Mouse (Mus musculus) embryonic facial prominence, embryonic 11.5 days (tissue): ENCODE measurements at regions not wholly inside any gene's neighbourhood (a gene's known extent, or its start where the extent isn't known, plus 50 kb on each side); places are given as distances from the start of the nearest gene placed in this dataset.
"Not testable (repeated sequence)": the region's sequence is repeated elsewhere in the genome, so short reads cannot be mapped to it uniquely, and the experiment has no call there.

Experiments
- ATAC-seq: fragments of 200-750 bp; cut with Nextera tagmentation; replicated peaks from 2 replicates; pipeline ENCODE4 v1.8.0; 2017; ENCODE audit warnings: low read depth; ENCODE audit not compliant: insufficient number of reproducible peaks, low FRiP score, low TSS enrichment
- DNase-seq: peaks from one replicate; pipeline ENCODE4 v3.0.0-alpha.2; 2015; ENCODE audit warnings: low spot score
- H3K27ac ChIP-seq: fragments of 300-500 bp; sonication (generic); replicated peaks from 2 replicates; pipeline ENCODE4 v1.5.1; 2014; ENCODE audit warnings: mild to moderate bottlenecking, low read depth, low read length, control low read depth
- H3K27me3 ChIP-seq: fragments of 300-500 bp; sonication (generic); 2 replicates; pipeline ENCODE4 v1.6.1; 2014; ENCODE audit warnings: mild to moderate bottlenecking, low read length, moderate library complexity, mixed read lengths; ENCODE audit not compliant: control insufficient read depth, insufficient read depth
- H3K36me3 ChIP-seq: fragments of 300-500 bp; sonication (generic); replicated peaks from 2 replicates; pipeline ENCODE4 v1.6.1; 2014; ENCODE audit warnings: low read depth, mild to moderate bottlenecking, low read length, moderate library complexity, mixed read lengths; ENCODE audit not compliant: control insufficient read depth, insufficient read depth
- H3K4me1 ChIP-seq: fragments of 300-500 bp; sonication (generic); 2 replicates; pipeline ENCODE4 v1.6.1; 2014; ENCODE audit warnings: low read length, mixed read lengths; ENCODE audit not compliant: control insufficient read depth, insufficient read depth
- H3K4me2 ChIP-seq: fragments of 300-500 bp; sonication (generic); 2 replicates; pipeline ENCODE4 v1.6.1; 2014; ENCODE audit warnings: low read depth, mild to moderate bottlenecking, control low read depth, low read length, moderate library complexity
- H3K4me3 ChIP-seq: fragments of 300-500 bp; sonication (generic); 2 replicates; pipeline ENCODE4 v1.5.1; 2014; ENCODE audit warnings: low read depth, low read length, control low read depth
- H3K9ac ChIP-seq: fragments of 300-500 bp; sonication (generic); replicated peaks from 2 replicates; pipeline ENCODE4 v1.6.1; 2014; ENCODE audit warnings: mild to moderate bottlenecking, control low read depth, low read length
- H3K9me3 ChIP-seq: fragments of 300-500 bp; sonication (generic); replicated peaks from 2 replicates; pipeline ENCODE4 v1.6.1; 2016; ENCODE audit warnings: mild to moderate bottlenecking, low read length, inconsistent platforms, mixed read lengths; ENCODE audit not compliant: control insufficient read depth
- WGBS: fragments of 180-500 bp; shearing (Covaris S2); extraction: QIAGEN DNeasy Blood & Tissue Kit; methylation state at CpG from one replicate; pipeline ENCODE4 v1.1.7; 2014; 5-methylcytosine and 5-hydroxymethylcytosine counted together

- H3K27ac ChIP-seq = no peak overlapping the region; the same call in 1 of the 2 replicates
- WGBS = 61% methylated on average over 10 of the region's 10 CpGs
- DNase-seq (no peak), ATAC-seq (no peak)
- no peaks in the 10 kb centered on the region for H3K27me3 ChIP-seq
- peaks cover 4% of the 10 kb centered on the region; the same call in 1 of the 2 replicates for H3K4me1 ChIP-seq
- H3K9me3 ChIP-seq = no peaks in the 10 kb centered on the region
- H3K4me2 ChIP-seq = no peak overlapping the region
- H3K9ac ChIP-seq = no peak overlapping the region
- no peaks in the 10 kb centered on the region for H3K36me3 ChIP-seq
- no peak overlapping the region for H3K4me3 ChIP-seq
Measured at GRCm38 (mm10) chr13:97337296-97337731, 96.4 kb downstream of the Enc1 start.

- Histone ChIP-seq H3K36me3 (no peaks in the 10 kb centered on the region), H3K9me3 (no peaks in the 10 kb centered on the region), H3K4me3 (no peak overlapping the region), H3K4me2 (no peak overlapping the region), H3K27me3 (no peaks in the 10 kb centered on the region), H3K9ac (no peak overlapping the region), H3K4me1 (peaks cover 4% of the 10 kb centered on the region; the same call in 1 of the 2 replicates), H3K27ac (no peak overlapping the region)
- 26% methylated on average over 10 of the region's 10 CpGs for WGBS
- ATAC-seq (no peak), DNase-seq (peak; percentile 13)
Measured at GRCm38 (mm10) chr13:97333801-97334534, 93.1 kb downstream of the Enc1 start.

DNA sequence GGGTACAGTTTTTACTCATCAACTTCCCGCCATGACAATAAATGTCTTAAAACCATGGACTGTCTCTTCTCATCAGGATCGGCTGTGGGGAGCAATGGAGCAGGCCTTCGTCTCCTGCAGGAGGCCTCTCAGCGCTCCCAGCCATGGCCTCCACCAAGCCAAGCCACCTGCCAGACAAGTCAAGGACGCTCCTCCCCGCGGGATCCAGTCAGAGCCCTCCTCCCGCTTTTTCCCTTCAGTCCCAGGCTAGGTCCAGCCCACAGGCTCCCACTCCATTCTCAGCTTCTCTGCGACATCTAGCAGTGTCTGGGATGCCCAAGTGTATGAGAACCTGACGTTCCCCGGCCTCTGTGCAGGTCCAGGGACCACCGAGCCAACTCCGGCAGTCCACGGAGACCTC is 90.2 kb downstream of the Enc1 start:
- Histone ChIP-seq H3K4me1 (no peaks in the 10 kb centered on the region), H3K36me3 (no peaks in the 10 kb centered on the region), H3K4me2 (no peak overlapping the region), H3K9ac (no peak overlapping the region), H3K9me3 (no peaks in the 10 kb centered on the region), H3K4me3 (no peak overlapping the region), H3K27me3 (no peaks in the 10 kb centered on the region), H3K27ac (no peak overlapping the region)
- ATAC-seq (no peak), DNase-seq (no peak)
- WGBS = 88% methylated on average over 14 of the region's 14 CpGs

DNA sequence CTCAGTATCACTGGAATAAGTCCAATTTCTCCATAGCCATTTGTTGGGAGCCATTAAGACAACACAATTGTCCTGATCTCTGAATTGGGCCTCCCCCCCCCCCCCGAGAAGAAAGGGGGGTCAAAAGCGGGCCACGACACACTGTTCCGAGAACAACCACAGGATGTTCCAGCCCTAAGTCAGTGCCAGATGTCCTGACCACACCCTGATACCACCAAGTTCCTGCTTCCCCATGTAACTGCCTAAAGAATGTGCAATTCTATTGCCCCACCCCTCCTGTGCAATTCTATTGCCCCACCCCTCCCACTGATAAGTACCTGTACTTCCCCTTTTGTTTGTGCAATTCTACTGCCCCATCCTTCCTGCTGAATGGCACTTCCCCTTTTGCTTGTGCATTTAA is 80.4 kb downstream of the Enc1 start:
- H3K9ac ChIP-seq, H3K4me2 ChIP-seq, H3K36me3 ChIP-seq, H3K9me3 ChIP-seq, H3K4me3 ChIP-seq, H3K27me3 ChIP-seq, H3K27ac ChIP-seq, DNase-seq, ATAC-seq, H3K4me1 ChIP-seq: not testable (repeated sequence)
- 82% methylated on average over 4 of the region's 4 CpGs for WGBS

- Histone ChIP-seq H3K27me3 (no peaks in the 10 kb centered on the region), H3K9ac (no peak overlapping the region), H3K4me3 (no peak overlapping the region), H3K27ac (no peak overlapping the region), H3K9me3 (no peaks in the 10 kb centered on the region), H3K4me1 (no peaks in the 10 kb centered on the region), H3K4me2 (no peak overlapping the region), H3K36me3 (no peaks in the 10 kb centered on the region)
- 40% methylated on average over 1 of the region's 4 CpGs for WGBS
- DNase-seq = no peak
- no peak for ATAC-seq
Measured at GRCm38 (mm10) chr13:97320756-97321155, 79.9 kb downstream of the Enc1 start.

GRCm38 (mm10) chr13:97320298-97320697 is 79.4 kb downstream of the Enc1 start:
- DNase-seq = no peak
- 55% methylated on average over 1 of the region's 1 CpGs for WGBS
- H3K4me1 ChIP-seq = no peaks in the 10 kb centered on the region
- H3K4me2 ChIP-seq = no peak overlapping the region
- no peak overlapping the region for H3K4me3 ChIP-seq
- no peaks in the 10 kb centered on the region for H3K36me3 ChIP-seq
- ATAC-seq = no peak
- H3K9ac ChIP-seq = no peak overlapping the region
- no peak overlapping the region for H3K27ac ChIP-seq
- H3K9me3 ChIP-seq = no peaks in the 10 kb centered on the region
- no peaks in the 10 kb centered on the region for H3K27me3 ChIP-seq

GRCm38 (mm10) chr13:97317633-97318032 is 76.7 kb downstream of the Enc1 start:
- Histone ChIP-seq H3K4me3 (no peak overlapping the region), H3K36me3 (no peaks in the 10 kb centered on the region), H3K4me1 (no peaks in the 10 kb centered on the region), H3K4me2 (no peak overlapping the region), H3K27ac (no peak overlapping the region), H3K9ac (no peak overlapping the region), H3K9me3 (no peaks in the 10 kb centered on the region), H3K27me3 (no peaks in the 10 kb centered on the region; the same call in 1 of the 2 replicates)
- WGBS = 25% methylated on average over 3 of the region's 3 CpGs
- no peak for ATAC-seq
- no peak for DNase-seq

DNA sequence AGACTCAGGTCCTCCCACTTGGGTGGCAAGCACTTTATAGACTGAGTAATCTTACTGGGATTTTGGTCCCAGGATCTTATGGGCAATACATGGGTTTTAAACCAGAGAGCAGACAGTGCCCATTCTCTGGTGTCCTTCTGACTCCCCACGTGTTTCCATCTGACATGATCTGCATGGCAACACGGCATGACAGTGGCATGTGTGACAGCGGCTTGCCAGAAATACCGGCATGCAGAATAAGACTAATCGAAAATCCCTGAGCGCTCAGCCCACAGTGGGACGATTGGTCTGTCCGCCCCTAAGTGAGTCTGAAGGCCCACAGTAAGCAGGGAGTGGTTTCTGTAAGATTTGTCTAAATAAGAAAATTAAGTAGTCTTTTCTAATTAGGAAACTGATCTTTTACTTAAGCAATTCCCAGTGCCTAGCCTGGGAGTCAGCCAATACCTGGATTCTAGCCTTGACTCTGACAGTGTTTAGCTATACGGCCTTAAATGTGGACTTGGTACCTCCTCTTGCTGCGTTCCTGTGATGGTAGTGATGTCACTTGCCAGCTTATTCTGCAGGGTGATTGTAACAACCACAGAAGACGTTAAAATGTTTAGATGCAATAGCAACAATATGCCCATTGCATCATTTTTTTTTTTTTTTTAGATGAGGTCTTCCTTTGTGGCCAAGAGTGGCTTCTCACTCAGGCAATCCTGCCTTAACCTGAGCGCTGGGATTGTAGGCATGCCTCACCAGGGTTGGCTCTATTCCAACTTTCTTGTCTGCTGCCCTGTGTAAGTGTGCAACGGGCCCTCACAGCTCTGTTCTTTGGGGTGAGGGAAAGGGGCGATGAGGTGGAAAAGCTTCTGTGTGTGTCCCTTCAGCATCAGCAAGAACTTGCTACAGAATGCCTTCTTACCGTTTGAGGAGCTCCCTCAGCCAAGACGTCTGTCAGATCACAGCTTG is 71.8 kb downstream of the Enc1 start:
- Histone ChIP-seq H3K4me2 (no peak overlapping the region), H3K27me3 (no peaks in the 10 kb centered on the region; the same call in 1 of the 2 replicates), H3K9ac (no peak overlapping the region), H3K36me3 (no peaks in the 10 kb centered on the region), H3K4me3 (no peak overlapping the region), H3K4me1 (peaks cover 5% of the 10 kb centered on the region), H3K9me3 (no peaks in the 10 kb centered on the region), H3K27ac (no peak overlapping the region)
- 78% methylated on average over 16 of the region's 16 CpGs for WGBS
- ATAC-seq (no peak), DNase-seq (no peak)
